Mouse (Mus musculus): ENCODE data around the gene Foxn3.

Gene Foxn3

GRCm38 (mm10) chr12:99522882-99523281 lies 40.5 kb downstream of the Foxn3 start:
- DNase-seq = no peak

DNA sequence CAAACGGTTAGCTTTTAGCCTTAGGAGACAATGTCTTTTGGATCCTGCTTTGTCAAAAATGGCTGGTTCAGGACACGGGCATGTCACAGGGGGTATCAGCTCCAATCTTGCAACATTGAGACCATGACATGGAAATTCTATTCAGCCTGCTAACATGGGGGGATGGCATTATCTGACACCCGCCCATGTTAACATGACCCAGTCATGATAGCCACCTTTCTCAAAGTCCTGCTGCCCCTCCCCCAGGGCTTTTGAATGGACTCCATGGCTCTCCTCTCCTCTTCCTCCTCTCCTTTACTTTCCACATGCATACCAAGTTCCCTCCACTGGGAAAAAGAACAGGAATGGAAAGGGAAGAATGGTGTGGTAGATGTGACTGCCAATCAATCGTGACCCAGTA lies 43.5 kb downstream of the Foxn3 start:
- no peak for DNase-seq

DNA sequence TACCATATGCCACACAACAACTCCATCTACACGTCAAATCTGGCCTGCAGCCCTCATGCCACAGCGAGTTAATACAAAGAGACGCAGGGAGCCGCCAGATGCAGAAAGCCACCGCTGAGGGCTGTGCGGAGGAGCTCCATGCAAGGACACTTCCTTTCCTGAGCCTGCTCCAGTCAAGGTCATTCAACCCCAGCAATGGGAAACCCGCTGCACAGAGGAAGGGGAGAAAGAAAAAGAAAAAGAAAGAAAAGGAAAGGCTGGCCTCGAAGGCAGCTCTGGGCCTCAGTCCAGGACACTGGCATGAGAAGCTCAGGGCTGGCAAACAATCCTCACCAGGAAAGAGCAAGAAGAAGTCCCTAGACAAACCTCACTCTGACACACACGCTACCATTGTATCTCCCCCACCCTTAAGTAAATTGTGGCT lies 44.2 kb downstream of the Foxn3 start:
- peak in 1 of 2 experiments; percentile 29 for DNase-seq

DNA sequence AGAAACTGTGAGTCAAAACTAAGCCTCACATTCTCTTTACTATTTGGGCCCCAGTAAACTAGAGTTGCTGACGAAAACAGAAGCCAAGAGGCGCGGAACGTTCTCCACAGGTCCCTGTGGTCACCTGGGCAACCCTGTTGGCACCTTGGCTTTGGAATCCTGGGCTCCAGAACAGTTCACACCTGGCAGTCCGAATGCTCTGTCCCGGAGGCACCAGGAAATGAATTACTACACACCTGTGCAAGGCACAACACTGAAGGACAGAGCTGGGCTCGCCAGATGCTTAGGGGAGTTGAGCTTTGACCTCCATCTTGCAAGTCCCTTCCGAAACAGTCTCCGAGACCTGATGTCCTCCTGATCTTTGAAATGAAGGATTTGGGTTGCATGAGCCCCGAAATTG lies 44.7 kb downstream of the Foxn3 start:
- no peak for DNase-seq

GRCm38 (mm10) chr12:99518126-99518525 lies 45.3 kb downstream of the Foxn3 start:
- no peak for DNase-seq

- DNase-seq = no peak
Observed at GRCm38 (mm10) chr12:99517296-99517695, 46.1 kb downstream of the Foxn3 start.

GRCm38 (mm10) chr12:99515481-99515880 lies 47.9 kb downstream of the Foxn3 start:
- no peak for DNase-seq

DNA sequence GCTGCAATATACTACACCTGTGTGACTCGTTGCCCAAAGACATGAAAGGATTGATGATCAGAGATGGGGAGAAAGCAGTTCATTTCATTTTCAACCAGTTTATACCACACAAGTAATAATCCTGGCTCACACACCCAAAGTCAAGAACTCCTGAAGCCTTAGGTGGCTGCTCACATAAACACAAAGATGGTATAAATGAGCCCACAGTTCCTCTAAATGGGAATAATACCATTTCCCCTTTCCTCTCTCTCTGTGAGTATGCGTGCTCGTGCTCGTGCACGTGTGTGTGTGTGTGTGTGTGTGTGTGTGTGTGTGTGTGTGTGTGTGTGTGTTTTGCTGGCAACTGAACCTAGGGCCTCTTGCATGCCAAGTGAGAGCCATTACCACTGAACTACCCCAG lies 51.7 kb downstream of the Foxn3 start:
- DNase-seq = no peak

DNA sequence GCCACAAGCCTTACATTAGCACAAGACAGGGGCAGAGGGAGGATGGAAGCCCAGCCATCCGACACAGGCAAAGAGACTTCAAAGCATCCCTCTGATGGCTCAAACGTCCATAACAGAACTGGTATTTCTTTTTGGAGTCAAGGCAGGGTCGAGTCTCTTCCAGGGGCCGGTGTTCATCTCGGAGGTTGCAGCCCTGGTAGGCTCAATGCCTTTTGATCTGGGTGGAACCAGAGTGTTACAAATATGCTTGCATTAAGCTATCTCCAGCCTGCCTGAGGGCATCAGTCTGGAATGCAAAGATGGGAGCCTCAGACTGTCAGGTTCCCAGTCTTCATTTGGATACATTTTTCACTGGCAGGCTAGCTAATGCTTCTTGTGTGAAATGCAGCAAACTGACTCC lies 52.6 kb downstream of the Foxn3 start:
- no peak for DNase-seq

GRCm38 (mm10) chr12:99502225-99502624 lies 61.2 kb downstream of the Foxn3 start:
- DNase-seq = no peak

- no peak for DNase-seq
Observed at GRCm38 (mm10) chr12:99498978-99499694, 64.2 kb downstream of the Foxn3 start.

GRCm38 (mm10) chr12:99498189-99498977 lies 65.0 kb downstream of the Foxn3 start:
- DNase-seq = no peak

- no peak for DNase-seq
Observed at GRCm38 (mm10) chr12:99496945-99497344, 66.4 kb downstream of the Foxn3 start.

DNA sequence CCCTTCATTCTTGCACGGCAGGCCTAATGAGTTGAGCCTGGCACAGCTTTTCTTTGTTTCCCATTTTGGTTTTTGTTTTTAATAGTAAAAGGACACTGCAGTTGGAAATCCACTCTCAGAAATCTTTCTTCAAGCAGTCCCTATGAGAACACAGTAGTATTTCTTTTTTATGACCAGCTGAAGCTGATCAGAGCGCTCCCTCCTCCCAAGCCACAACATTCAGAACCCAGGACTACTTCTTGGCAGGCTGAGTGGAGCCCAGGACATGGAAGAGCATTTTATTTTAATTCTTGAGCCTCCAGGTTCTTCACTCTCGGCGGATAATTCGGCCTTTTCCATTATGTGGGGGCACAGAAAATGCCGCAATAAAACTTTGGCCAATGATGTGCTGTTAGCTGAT lies 73.2 kb downstream of the Foxn3 start:
- peak; percentile 12 to 35 for DNase-seq

- no peak for DNase-seq
Observed at GRCm38 (mm10) chr12:99489001-99489592, 74.3 kb downstream of the Foxn3 start.

DNA sequence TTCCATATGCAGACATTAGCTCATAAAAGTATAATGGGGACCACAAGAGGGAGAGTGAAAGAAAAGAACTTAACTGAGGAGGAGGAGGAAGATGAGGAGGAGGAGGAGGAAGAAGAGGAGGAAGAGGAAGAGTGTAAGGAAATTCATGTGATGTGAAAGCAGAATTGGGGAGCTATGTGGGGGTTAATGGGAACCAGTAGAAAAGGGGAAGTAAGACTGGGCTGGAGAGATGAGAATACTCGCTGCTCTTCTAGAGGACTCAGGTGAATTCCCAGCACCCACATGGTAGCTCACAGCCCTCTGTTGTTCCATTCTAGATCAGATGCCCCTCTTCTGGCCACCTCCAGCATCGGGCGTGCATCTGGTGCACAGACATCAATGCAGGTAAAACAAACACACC lies 83.0 kb downstream of the Foxn3 start:
- no peak for DNase-seq

DNA sequence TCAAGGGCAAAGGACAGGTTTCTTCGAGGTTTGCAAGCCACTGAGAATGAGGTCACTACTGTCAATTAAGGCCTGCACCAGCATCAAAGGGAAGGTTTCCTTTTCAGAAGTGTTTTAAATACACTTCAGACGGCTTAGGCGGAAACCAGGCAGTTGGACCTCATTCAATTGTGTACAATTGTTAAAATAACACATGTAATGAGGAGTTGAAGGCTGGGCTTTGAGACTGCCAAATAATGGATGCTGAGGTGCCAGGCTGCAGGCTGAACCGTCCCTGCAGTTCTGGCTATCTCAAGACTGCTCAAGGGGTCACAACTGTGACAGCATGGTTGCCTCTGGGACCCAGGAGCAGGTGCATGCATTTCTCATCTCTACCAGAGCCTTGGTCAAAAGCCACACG lies 89.2 kb downstream of the Foxn3 start:
- no peak for DNase-seq

GRCm38 (mm10) chr12:99473406-99474133 lies 89.8 kb downstream of the Foxn3 start:
- no peak for DNase-seq

GRCm38 (mm10) chr12:99471431-99471830 lies 92.0 kb downstream of the Foxn3 start:
- DNase-seq = no peak

GRCm38 (mm10) chr12:99467884-99468311 lies 95.5 kb downstream of the Foxn3 start:
- DNase-seq = peak in 1 of 2 experiments; percentile 34

DNA sequence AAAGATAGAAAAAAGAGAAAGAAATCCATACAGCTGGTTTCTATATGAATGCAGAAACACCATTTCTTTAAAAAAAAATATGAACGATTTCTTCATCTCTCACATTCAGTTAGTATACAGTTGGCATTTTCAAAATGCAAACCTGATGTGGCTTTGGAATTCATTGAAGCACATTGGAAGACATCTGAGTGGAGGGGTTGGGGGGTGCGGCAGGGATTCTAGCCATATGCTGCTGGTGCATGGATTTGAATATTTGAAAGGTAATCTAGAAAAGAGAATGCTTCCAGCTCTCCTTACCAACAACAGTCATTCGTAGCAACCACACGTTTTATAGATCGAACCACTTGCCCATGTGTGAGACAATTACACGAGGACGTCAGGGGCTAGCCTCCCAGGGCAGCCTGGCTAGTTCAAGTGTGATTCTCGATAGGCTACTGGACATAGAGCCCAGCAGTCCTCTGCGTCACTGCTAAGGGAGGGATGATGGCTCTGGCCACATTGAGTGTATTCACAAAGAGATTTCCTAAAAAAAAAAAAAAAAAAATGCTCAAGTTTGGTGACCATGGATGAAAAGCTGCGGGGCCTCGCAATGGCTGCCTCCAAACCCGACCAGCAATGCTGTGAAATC lies 96.0 kb downstream of the Foxn3 start:
- DNase-seq = no peak

DNA sequence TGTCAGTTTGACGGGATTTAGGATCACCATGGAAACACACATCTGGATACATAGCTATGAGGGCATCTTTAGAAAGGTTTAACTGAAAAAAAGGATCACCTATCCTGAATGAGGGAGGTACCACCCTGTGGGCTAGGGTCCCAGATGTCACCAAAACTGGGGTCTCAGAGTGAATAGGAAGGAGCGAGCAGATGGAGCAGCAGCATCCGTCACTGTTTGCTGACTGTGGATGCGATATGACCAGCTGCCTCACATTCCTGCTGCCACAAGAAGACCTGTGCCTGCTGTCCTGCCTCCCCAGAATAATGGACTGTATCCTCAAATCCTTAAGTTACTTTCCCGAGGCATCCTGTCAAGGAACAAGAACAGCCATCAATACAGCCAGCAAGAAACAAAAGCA lies 97.0 kb downstream of the Foxn3 start:
- DNase-seq = no peak

DNA sequence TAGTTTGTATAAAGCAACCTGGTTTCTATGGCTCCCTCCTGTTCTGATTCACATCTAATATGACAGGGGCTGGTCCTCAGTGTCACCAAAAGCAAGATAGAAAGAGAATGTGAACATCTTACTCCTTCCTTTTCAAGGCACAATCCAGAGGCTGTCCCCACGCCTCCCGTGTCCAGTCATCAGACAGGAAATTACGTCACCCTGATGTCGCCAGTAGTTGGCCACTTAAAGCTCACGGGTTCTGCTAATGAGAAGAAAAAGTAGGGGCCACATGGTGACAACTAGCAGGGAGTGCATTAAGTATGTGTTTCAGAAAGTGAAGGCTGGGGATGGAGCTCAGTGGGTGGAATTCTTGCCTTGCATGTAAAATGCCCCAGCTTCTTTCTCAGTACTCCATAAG lies 99.1 kb downstream of the Foxn3 start:
- DNase-seq = no peak
